Mouse (Mus musculus) intestine, embryonic 15.5 days (tissue): ENCODE data around the gene Zmym1. TPM values are rescaled to one million over a fixed set of nuclear protein-coding genes. Genes with fewer than 3 reads are reported as not detected.
"Not testable (repeated sequence)": the region's sequence is repeated elsewhere in the genome, so short reads cannot be mapped to it uniquely, and the experiment has no call there.

Source experiments
- ATAC-seq: fragments of 200-750 bp; cut with Nextera tagmentation; 2 replicates; pipeline ENCODE4 v1.8.0; 2017; ENCODE audit warnings: moderate TSS enrichment, moderate library complexity
- H3K27ac ChIP-seq: fragments of 300-500 bp; sonication (generic); 2 replicates; pipeline ENCODE4 v1.5.1; 2015; ENCODE audit warnings: mild to moderate bottlenecking, inconsistent platforms
- H3K27me3 ChIP-seq: fragments of 300-500 bp; sonication (generic); replicated peaks from 2 replicates; pipeline ENCODE4 v1.6.1; 2015; ENCODE audit warnings: inconsistent platforms
- H3K36me3 ChIP-seq: fragments of 300-500 bp; sonication (generic); 2 replicates; pipeline ENCODE4 v1.6.1; 2015; ENCODE audit warnings: inconsistent platforms
- H3K4me1 ChIP-seq: fragments of 300-500 bp; sonication (generic); replicated peaks from 2 replicates; pipeline ENCODE4 v1.6.1; 2015; ENCODE audit warnings: inconsistent platforms
- H3K4me2 ChIP-seq: fragments of 300-500 bp; sonication (generic); replicated peaks from 2 replicates; pipeline ENCODE4 v1.6.1; 2015; ENCODE audit warnings: mild to moderate bottlenecking, inconsistent platforms
- H3K4me3 ChIP-seq: fragments of 300-500 bp; sonication (generic); replicated peaks from 2 replicates; pipeline ENCODE4 v1.5.1; 2015; ENCODE audit warnings: inconsistent platforms
- H3K9ac ChIP-seq: fragments of 300-500 bp; sonication (generic); 2 replicates; pipeline ENCODE4 v1.6.1; 2015; ENCODE audit warnings: inconsistent platforms
- H3K9me3 ChIP-seq: fragments of 300-500 bp; sonication (generic); 2 replicates; pipeline ENCODE4 v1.6.1; 2016; ENCODE audit warnings: inconsistent platforms
- WGBS: fragments of 180-500 bp; shearing (Covaris S2); methylation state at CpG from one replicate; pipeline ENCODE4 v1.1.7; 2015; 5-methylcytosine and 5-hydroxymethylcytosine counted together
- polyA plus RNA-seq: library from polyadenylated mRNA; unstranded; fragments of >200 nt; fragmentation: Nextera tagmentation; extraction: Ambion mirVana; gene quantifications from 2 replicates; pipeline ENCODE4 v1.2.1, GENCODE M21; 2015

Gene Zmym1
- 13.8 and 14.9 TPM in 2 replicates for polyA plus RNA-seq

- Histone ChIP-seq H3K27ac (peak within 1 kb of the TSS; percentile 64), H3K4me3 (peak within 1 kb of the TSS; percentile 89), H3K4me2 (peak within 1 kb of the TSS; percentile 71), H3K9me3 (no peaks in the 10 kb centered on the region), H3K27me3 (no peaks in the 10 kb centered on the region), H3K36me3 (no peaks in the 10 kb centered on the region), H3K9ac (peak within 1 kb of the TSS; percentile 81), H3K4me1 (no peaks in the 10 kb centered on the region)
- ATAC-seq, result peak; percentile 98
- WGBS, result under 1% methylated on average over 38 of the region's 38 CpGs
Observed at GRCm38 (mm10) chr4:127060585-127061290, at the start of gene Zmym1. Gene Zmym1, minus strand, starts transcription at chr4:127061152.

GRCm38 (mm10) chr4:127110570-127110969, 49.6 kb upstream of the Zmym1 start:
- no peak overlapping the region for H3K9ac ChIP-seq
- no peak overlapping the region for H3K27ac ChIP-seq
- H3K36me3 ChIP-seq, result 0 out of 2 replicates have a peak, but pooled peaks cover 7% of the 10 kb centered on the region
- no peak for ATAC-seq
- H3K4me3 ChIP-seq, result no peak overlapping the region
- no peaks in the 10 kb centered on the region for H3K4me1 ChIP-seq
- H3K27me3 ChIP-seq, result no peaks in the 10 kb centered on the region
- WGBS, result 72% methylated on average over 4 of the region's 4 CpGs
- H3K9me3 ChIP-seq, result no peaks in the 10 kb centered on the region
- no peak overlapping the region for H3K4me2 ChIP-seq

- Histone ChIP-seq H3K4me1 (no peaks in the 10 kb centered on the region), H3K4me3 (no peak overlapping the region), H3K27me3 (no peaks in the 10 kb centered on the region), H3K4me2 (no peak overlapping the region), H3K9me3 (no peaks in the 10 kb centered on the region), H3K27ac (no peak overlapping the region), H3K9ac (no peak overlapping the region), H3K36me3 (peaks cover 7% of the 10 kb centered on the region; the same call in 1 of the 2 replicates)
- WGBS, result 90% methylated on average over 4 of the region's 4 CpGs
- no peak for ATAC-seq
Observed at GRCm38 (mm10) chr4:127107566-127107965, 46.6 kb upstream of the Zmym1 start.

GRCm38 (mm10) chr4:127099552-127099951, 38.6 kb upstream of the Zmym1 start:
- H3K27ac ChIP-seq, ATAC-seq, H3K9ac ChIP-seq, H3K27me3 ChIP-seq, H3K4me3 ChIP-seq, H3K36me3 ChIP-seq, H3K4me1 ChIP-seq, H3K4me2 ChIP-seq, H3K9me3 ChIP-seq: not testable (repeated sequence)
- WGBS, result 90% methylated on average over 1 of the region's 2 CpGs

- H3K9me3 ChIP-seq, result no peaks in the 10 kb centered on the region
- 87% methylated on average over 4 of the region's 4 CpGs for WGBS
- no peaks in the 10 kb centered on the region for H3K36me3 ChIP-seq
- H3K27me3 ChIP-seq, result no peaks in the 10 kb centered on the region
- no peak for ATAC-seq
- no peak overlapping the region for H3K4me2 ChIP-seq
- H3K9ac ChIP-seq, result no peak overlapping the region
- H3K4me3 ChIP-seq, result no peak overlapping the region
- H3K4me1 ChIP-seq, result no peaks in the 10 kb centered on the region
- no peak overlapping the region for H3K27ac ChIP-seq
Observed at GRCm38 (mm10) chr4:127095090-127095489, 34.1 kb upstream of the Zmym1 start.

GRCm38 (mm10) chr4:127091188-127091587, 30.2 kb upstream of the Zmym1 start:
- Histone ChIP-seq H3K4me2 (no peak overlapping the region), H3K4me1 (no peaks in the 10 kb centered on the region), H3K27me3 (no peaks in the 10 kb centered on the region), H3K9me3 (no peaks in the 10 kb centered on the region), H3K36me3 (peaks cover 6% of the 10 kb centered on the region), H3K4me3 (no peak overlapping the region), H3K27ac (no peak overlapping the region), H3K9ac (no peak overlapping the region)
- no peak for ATAC-seq
- 91% methylated on average over 1 of the region's 1 CpGs for WGBS

GRCm38 (mm10) chr4:127085761-127086160, 24.8 kb upstream of the Zmym1 start:
- no peaks in the 10 kb centered on the region for H3K27me3 ChIP-seq
- H3K36me3 ChIP-seq, result peaks cover 6% of the 10 kb centered on the region
- no peak overlapping the region for H3K4me3 ChIP-seq
- no peak overlapping the region for H3K4me2 ChIP-seq
- H3K9me3 ChIP-seq, result no peaks in the 10 kb centered on the region
- H3K27ac ChIP-seq, result no peak overlapping the region
- no peak for ATAC-seq
- WGBS, result 73% methylated on average over 1 of the region's 1 CpGs
- H3K4me1 ChIP-seq, result no peaks in the 10 kb centered on the region
- H3K9ac ChIP-seq, result no peak overlapping the region

- Histone ChIP-seq H3K9me3 (no peaks in the 10 kb centered on the region), H3K9ac (no peak overlapping the region), H3K4me3 (no peak overlapping the region), H3K36me3 (no peaks in the 10 kb centered on the region), H3K27me3 (no peaks in the 10 kb centered on the region), H3K4me1 (0 out of 2 replicates have a peak, but pooled peaks cover under 1% of the 10 kb centered on the region), H3K4me2 (no peak overlapping the region), H3K27ac (no peak overlapping the region)
- ATAC-seq, result no peak
- 84% methylated on average over 2 of the region's 2 CpGs for WGBS
Observed at GRCm38 (mm10) chr4:127083131-127083530, 22.2 kb upstream of the Zmym1 start.

- no peak for ATAC-seq
- 0 out of 2 replicates have a peak, but pooled peaks cover 4% of the 10 kb centered on the region for H3K4me1 ChIP-seq
- H3K9ac ChIP-seq, result no peak overlapping the region
- no peak overlapping the region for H3K4me3 ChIP-seq
- 35% methylated on average over 1 of the region's 1 CpGs for WGBS
- no peak overlapping the region for H3K4me2 ChIP-seq
- no peaks in the 10 kb centered on the region for H3K27me3 ChIP-seq
- H3K27ac ChIP-seq, result no peak overlapping the region
- no peaks in the 10 kb centered on the region for H3K9me3 ChIP-seq
- no peaks in the 10 kb centered on the region for H3K36me3 ChIP-seq
Observed at GRCm38 (mm10) chr4:127080806-127081205, 19.9 kb upstream of the Zmym1 start.

- H3K4me1 ChIP-seq, result 0 out of 2 replicates have a peak, but pooled peaks cover 4% of the 10 kb centered on the region
- WGBS, result under 1% methylated on average over 46 of the region's 46 CpGs
- H3K9me3 ChIP-seq, result no peaks in the 10 kb centered on the region
- H3K4me2 ChIP-seq, result peak within 1 kb of the TSS; percentile 70
- no peaks in the 10 kb centered on the region for H3K36me3 ChIP-seq
- peak; percentile 98 for ATAC-seq
- peak within 1 kb of the TSS; percentile 58 for H3K4me3 ChIP-seq
- peak within 1 kb of the TSS; percentile 80 for H3K27ac ChIP-seq
- H3K9ac ChIP-seq, result peak within 1 kb of the TSS; percentile 52
- no peaks in the 10 kb centered on the region for H3K27me3 ChIP-seq
Observed at GRCm38 (mm10) chr4:127076875-127077548, 16.1 kb upstream of the Zmym1 start, which contains the start of gene Zmym6. Gene Zmym6, plus strand, starts transcription at chr4:127077383.

GRCm38 (mm10) chr4:127074915-127075314, 14.0 kb upstream of the Zmym1 start:
- no peak for ATAC-seq
- Histone ChIP-seq H3K27ac (no peak overlapping the region), H3K4me1 (0 out of 2 replicates have a peak, but pooled peaks cover 4% of the 10 kb centered on the region), H3K36me3 (no peaks in the 10 kb centered on the region), H3K9ac (no peak overlapping the region), H3K9me3 (no peaks in the 10 kb centered on the region), H3K4me3 (no peak overlapping the region), H3K4me2 (no peak overlapping the region), H3K27me3 (no peaks in the 10 kb centered on the region)
- WGBS, result 50% methylated on average over 1 of the region's 1 CpGs

- H3K27me3 ChIP-seq, result no peaks in the 10 kb centered on the region
- no peaks in the 10 kb centered on the region for H3K9me3 ChIP-seq
- WGBS, result 48% methylated on average over 1 of the region's 1 CpGs
- H3K4me1 ChIP-seq, result no peaks in the 10 kb centered on the region
- H3K27ac ChIP-seq, result no peak overlapping the region
- H3K9ac ChIP-seq, result no peak overlapping the region
- ATAC-seq, result no peak
- H3K4me3 ChIP-seq, result no peak overlapping the region
- no peaks in the 10 kb centered on the region for H3K36me3 ChIP-seq
- no peak overlapping the region for H3K4me2 ChIP-seq
Observed at GRCm38 (mm10) chr4:127064051-127064450, 3.1 kb upstream of the Zmym1 start.
